Mouse (Mus musculus) heart, embryonic 13.5 days (tissue): ENCODE measurements around the gene Dyrk2. TPM values are rescaled to one million over a fixed set of nuclear protein-coding genes. Genes with fewer than 3 reads are reported as not detected.

Experiments
- ATAC-seq: fragments of 200-750 bp; cut with Nextera tagmentation; 2 replicates; pipeline ENCODE4 v1.8.0; 2017; ENCODE audit warnings: moderate TSS enrichment; ENCODE audit not compliant: insufficient number of reproducible peaks, low FRiP score, low TSS enrichment; ENCODE audit errors: extremely low read depth
- H3K27ac ChIP-seq: fragments of 300-500 bp; sonication (generic); replicated peaks from 2 replicates; pipeline ENCODE4 v1.5.1; 2015; ENCODE audit warnings: moderate library complexity, mild to moderate bottlenecking, inconsistent platforms
- H3K27me3 ChIP-seq: fragments of 300-500 bp; sonication (generic); replicated peaks from 2 replicates; pipeline ENCODE4 v1.6.1; 2015; ENCODE audit warnings: mild to moderate bottlenecking, inconsistent platforms
- H3K36me3 ChIP-seq: fragments of 300-500 bp; sonication (generic); 2 replicates; pipeline ENCODE4 v1.6.1; 2015; ENCODE audit warnings: mild to moderate bottlenecking, inconsistent platforms
- H3K4me1 ChIP-seq: fragments of 300-500 bp; sonication (generic); 2 replicates; pipeline ENCODE4 v1.6.1; 2015; ENCODE audit warnings: inconsistent platforms
- H3K4me2 ChIP-seq: fragments of 300-500 bp; sonication (generic); 2 replicates; pipeline ENCODE4 v1.6.1; 2015; ENCODE audit warnings: inconsistent platforms, mild to moderate bottlenecking, moderate library complexity
- H3K4me3 ChIP-seq: fragments of 300-500 bp; sonication (generic); 2 replicates; pipeline ENCODE4 v1.5.1; 2015; ENCODE audit warnings: moderate library complexity, mild to moderate bottlenecking, inconsistent platforms
- H3K9ac ChIP-seq: fragments of 300-500 bp; sonication (generic); 2 replicates; pipeline ENCODE4 v1.6.1; 2015; ENCODE audit warnings: inconsistent platforms, mild to moderate bottlenecking, moderate library complexity
- H3K9me3 ChIP-seq: fragments of 300-500 bp; sonication (generic); 2 replicates; pipeline ENCODE4 v1.6.1; 2016; ENCODE audit warnings: inconsistent platforms
- WGBS: fragments of 180-500 bp; shearing (Covaris S2); methylation state at CpG from one replicate; pipeline ENCODE4 v1.1.7; 2015; ENCODE audit warnings: mixed read lengths; 5-methylcytosine and 5-hydroxymethylcytosine counted together
- polyA plus RNA-seq: library from polyadenylated mRNA; unstranded; fragments of >200 nt; fragmentation: Nextera tagmentation; extraction: Ambion mirVana; gene quantifications from 2 replicates; pipeline ENCODE4 v1.2.1, GENCODE M21; 2015

The Dyrk2 gene
- polyA plus RNA-seq, 1 experiment from 2014 or later = 8.4 TPM

DNA sequence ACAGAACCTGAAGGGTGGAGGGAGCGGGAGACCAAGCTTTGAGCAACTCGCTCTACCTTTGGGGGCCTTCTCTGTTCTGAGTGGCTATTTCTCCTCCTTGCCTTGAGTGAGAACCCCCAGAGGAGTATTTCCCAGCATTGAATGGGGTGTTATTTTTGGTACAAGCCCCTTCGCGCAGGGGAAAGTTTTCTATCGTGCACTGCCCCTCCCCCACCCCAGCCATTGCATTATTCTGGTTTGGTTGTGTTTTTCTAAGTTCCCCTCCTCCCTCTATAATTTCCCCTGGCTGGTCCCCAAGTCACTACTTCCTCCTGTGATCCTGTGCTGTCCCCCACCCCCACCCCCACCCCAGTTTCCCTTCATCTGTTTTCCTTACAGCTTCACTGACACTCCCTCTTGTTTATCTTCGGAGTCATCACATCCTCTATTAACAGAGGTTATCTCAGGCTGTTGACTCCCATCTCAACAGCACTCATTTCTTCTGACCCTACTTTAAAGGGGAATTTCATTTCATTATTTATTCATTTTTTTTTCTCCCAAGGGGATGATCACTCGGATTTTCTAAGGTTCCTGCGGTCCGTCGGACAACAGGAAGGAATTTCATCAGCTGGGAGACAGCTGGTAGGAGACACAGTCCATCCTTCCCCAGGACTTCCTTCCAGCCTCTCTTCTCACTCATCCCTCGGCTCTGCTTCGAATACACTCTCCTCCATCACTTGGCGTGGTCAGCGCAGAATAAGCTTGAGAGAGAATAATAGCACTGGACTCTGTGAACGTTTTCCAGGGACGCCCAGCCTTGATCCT lies 58.9 kb downstream of the Dyrk2 start:
- H3K36me3 ChIP-seq = no peaks in the 10 kb centered on the region
- H3K27ac ChIP-seq = peak overlapping the region; percentile 16; the same call in 1 of the 2 replicates
- H3K9me3 ChIP-seq = no peaks in the 10 kb centered on the region
- 34% methylated on average over 16 of the region's 16 CpGs for WGBS
- peak overlapping the region; percentile 41 for H3K4me2 ChIP-seq
- no peak for ATAC-seq
- no peak overlapping the region for H3K9ac ChIP-seq
- H3K4me1 ChIP-seq = peaks cover 24% of the 10 kb centered on the region
- H3K4me3 ChIP-seq = no peak overlapping the region
- no peaks in the 10 kb centered on the region for H3K27me3 ChIP-seq
